Mouse (Mus musculus): ENCODE measurements around the gene Gm47289.

Gm47289 gene

GRCm38 (mm10) chr9:119158861-119159260, at the start of gene Gm47289:
TSS of gene Gm47289 (plus strand) at chr9:119159161.
- in situ Hi-C loops (cut with MboI; ENCODE audit: low pct_unique_long_range_greater_than_20kb in 1 of 2, low sequenced_read_pairs in 2 of 2, unreplicated experiment in 1 of 2): no loop called here

- in situ Hi-C loops (cut with MboI; ENCODE audit: low pct_unique_long_range_greater_than_20kb in 1 of 2, low sequenced_read_pairs in 2 of 2, unreplicated experiment in 1 of 2): loop anchor here in 1 of 2 experiments (10.0 kb wide), 1 partner anchor 85 kb away; no protein-coding TSS in a partner anchor
Observed at GRCm38 (mm10) chr9:119109685-119110353, 49.1 kb upstream of the Gm47289 start.

- in situ Hi-C loops (cut with MboI; ENCODE audit: low pct_unique_long_range_greater_than_20kb in 1 of 2, low sequenced_read_pairs in 2 of 2, unreplicated experiment in 1 of 2): no loop called here
Observed at GRCm38 (mm10) chr9:119110640-119111039, 48.3 kb upstream of the Gm47289 start.

GRCm38 (mm10) chr9:119114911-119115310, 44.0 kb upstream of the Gm47289 start:
- in situ Hi-C loops (cut with MboI; ENCODE audit: low pct_unique_long_range_greater_than_20kb in 1 of 2, low sequenced_read_pairs in 2 of 2, unreplicated experiment in 1 of 2): no loop called here

- in situ Hi-C loops (cut with MboI; ENCODE audit: low pct_unique_long_range_greater_than_20kb in 1 of 2, low sequenced_read_pairs in 2 of 2, unreplicated experiment in 1 of 2): no loop called here
Observed at GRCm38 (mm10) chr9:119119409-119120167, 39.4 kb upstream of the Gm47289 start.

- in situ Hi-C loops (cut with MboI; ENCODE audit: low pct_unique_long_range_greater_than_20kb in 1 of 2, low sequenced_read_pairs in 2 of 2, unreplicated experiment in 1 of 2): no loop called here
Observed at GRCm38 (mm10) chr9:119120168-119120560, 38.8 kb upstream of the Gm47289 start.

- in situ Hi-C loops (cut with MboI; ENCODE audit: low pct_unique_long_range_greater_than_20kb in 1 of 2, low sequenced_read_pairs in 2 of 2, unreplicated experiment in 1 of 2): no loop called here
Observed at GRCm38 (mm10) chr9:119122596-119123369, 36.2 kb upstream of the Gm47289 start.

GRCm38 (mm10) chr9:119128436-119129181, 30.4 kb upstream of the Gm47289 start:
- in situ Hi-C loops (cut with MboI; ENCODE audit: low pct_unique_long_range_greater_than_20kb in 1 of 2, low sequenced_read_pairs in 2 of 2, unreplicated experiment in 1 of 2): no loop called here

- in situ Hi-C loops (cut with MboI; ENCODE audit: low pct_unique_long_range_greater_than_20kb in 1 of 2, low sequenced_read_pairs in 2 of 2, unreplicated experiment in 1 of 2): no loop called here
Observed at GRCm38 (mm10) chr9:119130692-119131091, 28.3 kb upstream of the Gm47289 start.

GRCm38 (mm10) chr9:119138836-119139235, 20.1 kb upstream of the Gm47289 start:
- in situ Hi-C loops (cut with MboI; ENCODE audit: low pct_unique_long_range_greater_than_20kb in 1 of 2, low sequenced_read_pairs in 2 of 2, unreplicated experiment in 1 of 2): no loop called here

- in situ Hi-C loops (cut with MboI; ENCODE audit: low pct_unique_long_range_greater_than_20kb in 1 of 2, low sequenced_read_pairs in 2 of 2, unreplicated experiment in 1 of 2): no loop called here
Observed at GRCm38 (mm10) chr9:119142066-119142465, 16.9 kb upstream of the Gm47289 start.

- in situ Hi-C loops (cut with MboI; ENCODE audit: low pct_unique_long_range_greater_than_20kb in 1 of 2, low sequenced_read_pairs in 2 of 2, unreplicated experiment in 1 of 2): no loop called here
Observed at GRCm38 (mm10) chr9:119143372-119143771, 15.6 kb upstream of the Gm47289 start.

GRCm38 (mm10) chr9:119144696-119145095, 14.3 kb upstream of the Gm47289 start:
- in situ Hi-C loops (cut with MboI; ENCODE audit: low pct_unique_long_range_greater_than_20kb in 1 of 2, low sequenced_read_pairs in 2 of 2, unreplicated experiment in 1 of 2): no loop called here

- in situ Hi-C loops (cut with MboI; ENCODE audit: low pct_unique_long_range_greater_than_20kb in 1 of 2, low sequenced_read_pairs in 2 of 2, unreplicated experiment in 1 of 2): no loop called here
Observed at GRCm38 (mm10) chr9:119145137-119145536, 13.8 kb upstream of the Gm47289 start.

- in situ Hi-C loops (cut with MboI; ENCODE audit: low pct_unique_long_range_greater_than_20kb in 1 of 2, low sequenced_read_pairs in 2 of 2, unreplicated experiment in 1 of 2): no loop called here
Observed at GRCm38 (mm10) chr9:119145638-119146037, 13.3 kb upstream of the Gm47289 start.

GRCm38 (mm10) chr9:119146098-119146770, 12.7 kb upstream of the Gm47289 start:
- in situ Hi-C loops (cut with MboI; ENCODE audit: low pct_unique_long_range_greater_than_20kb in 1 of 2, low sequenced_read_pairs in 2 of 2, unreplicated experiment in 1 of 2): no loop called here

GRCm38 (mm10) chr9:119149601-119150000, 9.4 kb upstream of the Gm47289 start:
- in situ Hi-C loops (cut with MboI; ENCODE audit: low pct_unique_long_range_greater_than_20kb in 1 of 2, low sequenced_read_pairs in 2 of 2, unreplicated experiment in 1 of 2): no loop called here

- in situ Hi-C loops (cut with MboI; ENCODE audit: low pct_unique_long_range_greater_than_20kb in 1 of 2, low sequenced_read_pairs in 2 of 2, unreplicated experiment in 1 of 2): no loop called here
Observed at GRCm38 (mm10) chr9:119151751-119152150, 7.2 kb upstream of the Gm47289 start.

Data from mouse embryonic stem cell (cell line).